Mouse (Mus musculus) cortical plate, adult 2 months (tissue): ENCODE results near the gene Cdk10.

Experiments used
- CTCF ChIP-seq: fragments of 200-500 bp; IDR thresholded peaks from 2 replicates; pipeline ENCODE4 v1.5.1; 2011; ENCODE audit warnings: mild to moderate bottlenecking, control low read depth, low read length; ENCODE audit not compliant: insufficient read depth; ENCODE audit errors: extremely low read depth
- POLR2A ChIP-seq: fragments of 200-500 bp; IDR thresholded peaks from 2 replicates; pipeline ENCODE4 v1.6.1; 2011; ENCODE audit warnings: mild to moderate bottlenecking, low read length, control low read depth; ENCODE audit not compliant: insufficient read depth; ENCODE audit errors: extremely low read depth

GRCm38 (mm10) chr8:123245543-123245942 lies 20.9 kb downstream of the Cdk10 start:
- TF ChIP-seq POLR2A, result no peak
- TF ChIP-seq CTCF, result no peak
